Mouse (Mus musculus): ENCODE measurements at regions not wholly inside any gene's neighbourhood (a gene's known extent, or its start where the extent isn't known, plus 50 kb on each side); places are given as distances from the start of the nearest gene placed in this dataset.

DNA sequence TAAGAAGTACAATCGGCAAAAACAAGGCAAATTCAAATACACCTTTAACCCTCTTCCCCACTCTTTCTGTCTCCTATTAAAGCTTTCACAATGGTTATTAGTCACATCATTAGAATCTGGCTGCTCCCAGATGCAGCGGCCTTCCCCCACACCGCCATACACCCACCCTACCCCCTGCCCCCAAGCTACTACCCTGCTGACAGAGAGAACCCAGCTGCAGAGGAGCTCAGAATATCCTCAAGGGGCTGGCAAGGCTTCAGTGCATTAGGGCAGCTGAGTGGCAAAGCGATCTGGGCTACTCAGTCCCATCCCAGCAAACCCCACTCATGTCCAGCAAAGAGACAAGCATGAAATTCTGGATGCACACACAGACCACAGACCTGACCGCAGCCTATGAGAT is 113.6 kb upstream of the Rgma start:
- no peak for DNase-seq (ENCODE audit: low read depth, low spot score)

DNA sequence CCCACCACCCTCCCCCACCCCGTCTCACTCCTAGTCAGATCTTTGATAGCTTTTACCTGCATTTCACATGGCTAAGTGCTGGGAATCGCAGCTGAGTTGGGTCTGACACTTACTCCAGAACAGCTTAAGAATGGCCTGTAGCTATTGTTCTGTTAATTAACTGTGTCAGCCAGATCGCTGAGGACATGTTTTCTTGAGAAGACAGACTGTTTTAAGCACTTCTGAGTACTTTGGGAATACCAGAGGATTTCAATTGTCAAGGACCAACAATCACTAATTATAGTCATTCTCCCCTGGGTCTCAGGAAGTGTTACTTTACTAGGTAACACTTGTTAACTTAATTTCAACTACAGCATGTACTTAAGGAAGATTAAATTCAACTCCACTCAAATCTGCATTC is 112.8 kb upstream of the Rgma start:
- no peak for DNase-seq (ENCODE audit: low read depth, low spot score)

DNA sequence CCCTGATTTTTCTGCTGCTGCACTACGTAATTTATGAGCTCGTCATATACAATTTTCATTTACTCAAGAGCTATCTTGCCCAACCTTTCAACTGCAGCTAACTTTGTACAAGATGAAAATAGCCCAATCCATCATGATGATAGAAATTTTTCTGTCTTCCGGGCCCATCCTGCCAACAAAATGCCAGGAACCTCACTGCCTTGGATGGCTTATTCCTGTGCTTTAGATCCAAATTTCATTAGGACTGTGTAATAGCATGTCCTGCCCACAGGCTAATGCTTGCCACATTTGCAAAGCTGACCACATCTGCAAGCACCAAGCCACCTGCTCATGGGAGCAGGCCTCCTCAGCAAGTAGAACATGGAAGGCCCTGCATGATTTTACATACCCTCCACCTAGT is 105.7 kb upstream of the Rgma start:
- no peak for DNase-seq (ENCODE audit: low read depth, low spot score)

DNA sequence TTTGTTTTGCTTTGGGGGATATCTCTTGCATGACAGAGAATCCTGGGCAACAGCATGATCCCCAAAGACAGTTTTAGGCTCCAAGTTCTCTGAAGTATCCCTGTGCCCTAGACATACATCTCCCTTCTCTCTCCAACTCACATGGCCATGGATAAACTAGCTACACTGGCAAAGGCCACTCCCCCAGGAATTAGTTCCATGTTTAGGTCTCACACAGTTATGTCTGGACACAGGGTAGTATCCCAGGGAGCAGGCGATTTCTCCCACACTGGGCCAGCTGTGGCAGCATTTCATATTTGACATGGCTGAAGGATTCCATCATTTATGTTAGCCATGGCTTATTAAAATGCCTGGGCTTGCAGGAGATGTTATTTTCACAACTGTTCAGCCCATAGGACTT is 102.5 kb upstream of the Rgma start:
- DNase-seq (ENCODE audit: low read depth, low spot score), result no peak

DNA sequence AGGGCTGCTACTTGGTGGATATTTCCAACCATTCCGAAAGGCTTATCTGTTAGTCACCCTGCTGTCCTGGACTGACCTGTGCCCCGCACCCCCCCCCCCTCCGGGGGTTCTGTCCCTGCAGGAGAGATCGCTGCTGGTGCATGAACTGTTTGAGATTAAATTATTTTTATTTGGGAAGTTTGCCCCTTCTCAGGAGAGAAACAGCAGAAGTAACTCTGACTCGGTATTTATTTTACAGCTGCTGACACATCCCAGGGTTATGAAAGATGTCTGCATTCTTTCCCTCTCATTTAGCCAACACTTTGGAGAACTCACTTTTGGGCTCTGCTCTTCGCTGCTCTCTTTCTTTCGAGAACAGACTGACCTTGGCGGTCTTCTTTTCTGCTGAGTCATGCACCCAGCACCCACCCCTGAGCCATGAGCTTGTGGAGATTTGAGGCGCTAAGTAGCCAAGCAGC is 99.5 kb upstream of the Rgma start:
- no peak for DNase-seq (ENCODE audit: low read depth, low spot score)

DNA sequence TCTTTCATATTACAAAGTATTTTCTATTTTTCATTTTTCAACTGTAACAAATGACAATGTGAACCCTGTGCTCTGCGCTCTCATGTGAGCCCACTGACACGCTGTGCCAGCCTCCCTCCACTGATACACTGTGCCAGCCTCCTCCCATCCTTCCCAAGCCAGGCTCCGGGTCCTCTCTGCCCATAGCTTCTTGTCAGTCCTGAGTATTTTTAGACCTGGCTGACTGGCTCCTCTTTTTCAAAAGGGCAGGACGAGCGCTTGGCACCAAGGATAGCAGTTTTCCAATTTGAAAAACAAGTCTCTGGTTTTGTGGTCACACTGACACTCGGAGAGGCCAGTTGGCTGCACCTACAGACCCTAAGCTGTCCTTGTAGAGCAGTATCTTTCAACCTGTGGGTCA is 96.7 kb upstream of the Rgma start:
- DNase-seq (ENCODE audit: low read depth, low spot score), result no peak

DNA sequence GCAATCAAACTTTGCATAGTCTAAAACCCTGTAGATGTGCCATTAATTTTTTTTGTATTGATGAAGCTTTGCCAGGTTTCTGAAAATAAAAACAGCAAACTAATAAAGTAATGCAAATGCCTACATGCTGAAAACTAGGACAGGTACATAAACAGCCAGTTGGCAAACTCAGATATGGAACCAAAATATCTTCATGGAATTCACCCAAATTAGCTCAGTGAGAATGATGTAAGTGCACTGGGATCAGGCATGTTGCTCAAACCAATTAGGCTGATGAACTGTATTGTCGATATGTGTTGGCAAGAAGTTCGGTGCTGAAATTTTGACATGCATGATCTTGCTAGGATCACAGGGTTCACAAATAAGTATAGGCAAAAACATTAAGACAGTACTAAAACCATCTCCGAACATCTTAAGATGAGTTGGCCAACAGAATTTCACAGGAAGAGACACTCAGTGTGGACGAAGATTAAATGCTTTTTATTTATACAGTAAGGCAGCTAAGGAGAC is 95.3 kb upstream of the Rgma start:
- no peak for DNase-seq (ENCODE audit: low read depth, low spot score)

DNA sequence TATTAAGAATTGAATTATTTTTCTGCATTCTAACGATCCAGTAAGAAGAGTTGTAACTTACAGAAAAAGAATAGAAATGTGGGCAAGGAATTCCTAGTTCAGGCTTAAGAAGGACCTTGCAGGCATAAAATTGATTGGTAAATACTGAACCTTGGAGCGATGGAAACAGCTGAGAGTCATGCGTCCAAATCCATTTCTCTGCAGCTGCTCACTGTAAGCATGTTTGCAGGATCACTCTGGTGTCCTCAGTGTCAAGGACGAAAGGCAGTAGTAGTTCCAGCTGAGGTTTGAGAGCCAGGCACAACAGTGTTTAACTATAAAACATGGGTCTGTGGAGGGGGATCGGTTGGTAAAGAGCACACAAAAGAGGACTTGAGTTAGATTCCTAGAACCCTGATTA is 89.1 kb upstream of the Rgma start:
- DNase-seq (ENCODE audit: low read depth, low spot score), result no peak

DNA sequence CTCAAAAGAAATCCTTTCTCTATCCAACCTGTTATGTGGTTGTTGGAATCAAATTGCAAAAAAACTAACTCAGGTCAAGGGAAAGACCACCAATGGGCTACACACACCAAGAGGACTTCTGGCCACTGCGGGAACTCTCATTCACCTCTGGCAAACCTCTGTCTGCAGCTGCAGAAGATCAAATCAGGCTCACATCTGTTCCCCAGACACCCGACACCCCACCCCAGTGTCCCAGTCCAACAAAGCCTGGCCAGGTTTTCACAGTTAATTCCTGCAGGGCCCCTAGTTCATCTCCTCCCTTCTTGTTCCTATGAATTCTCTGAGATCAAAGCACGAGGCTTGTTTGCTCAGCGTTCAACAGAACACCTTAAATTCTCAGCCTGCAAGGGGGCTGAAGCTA is 82.0 kb upstream of the Rgma start:
- no peak for DNase-seq (ENCODE audit: low read depth, low spot score)

DNA sequence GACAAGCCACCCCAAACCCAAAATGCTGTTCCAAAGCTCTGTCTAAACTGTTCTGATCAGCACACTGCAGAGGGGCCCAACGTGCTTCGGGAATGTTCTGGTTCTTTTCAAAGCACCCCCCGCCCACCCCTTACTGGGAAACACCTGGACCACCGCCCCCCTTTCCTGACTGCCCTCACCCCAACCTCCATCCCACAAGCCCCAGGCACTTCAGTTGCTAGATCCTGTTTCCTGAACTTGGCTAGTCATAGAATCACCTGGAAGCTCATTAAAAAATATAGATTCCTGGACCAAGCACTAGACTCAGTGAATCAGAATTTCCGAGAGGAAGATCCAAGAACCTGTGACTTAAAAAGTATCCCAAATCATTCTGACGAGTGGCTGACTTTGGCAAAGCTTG is 80.9 kb upstream of the Rgma start:
- DNase-seq (ENCODE audit: low read depth, low spot score), result no peak

DNA sequence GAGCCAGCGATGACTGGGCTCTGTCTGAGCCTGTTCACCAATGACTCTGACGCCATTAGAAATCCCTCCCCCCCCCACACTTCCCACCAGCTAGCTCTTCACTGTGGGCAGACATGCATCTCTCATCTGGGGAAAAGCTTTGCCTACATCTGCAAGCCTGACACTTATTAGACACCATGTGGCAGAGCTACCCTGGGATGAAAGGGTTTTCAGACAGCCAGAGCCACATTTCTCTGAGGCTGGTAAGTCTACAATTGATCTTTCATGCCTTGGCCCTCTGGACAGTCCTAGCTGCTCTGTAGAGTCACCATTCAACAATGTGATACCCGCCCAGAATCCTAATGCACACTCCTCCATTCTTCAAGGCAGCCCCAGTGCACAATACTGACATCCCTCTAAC is 72.8 kb upstream of the Rgma start:
- no peak for DNase-seq (ENCODE audit: low read depth, low spot score)

DNA sequence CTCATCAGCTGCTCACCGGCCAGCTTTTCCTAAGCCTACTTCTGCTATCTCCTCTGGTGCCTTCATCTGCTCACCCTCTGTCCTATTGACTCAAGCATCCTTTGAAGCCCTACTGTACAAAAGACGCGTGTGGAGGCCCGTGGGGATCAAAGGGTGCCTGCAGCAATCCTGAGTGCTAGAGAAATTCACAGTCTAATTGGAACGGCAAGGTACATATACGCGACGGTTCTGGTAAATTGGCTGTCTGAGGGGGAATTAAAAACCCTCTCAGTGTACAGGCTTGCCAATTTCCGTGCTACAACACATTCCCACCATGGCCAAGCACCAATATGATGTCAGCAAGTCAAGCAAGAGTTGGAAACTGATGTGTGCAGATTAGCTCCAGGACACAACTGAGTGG is 71.5 kb upstream of the Rgma start:
- no peak for DNase-seq (ENCODE audit: low read depth, low spot score)

DNA sequence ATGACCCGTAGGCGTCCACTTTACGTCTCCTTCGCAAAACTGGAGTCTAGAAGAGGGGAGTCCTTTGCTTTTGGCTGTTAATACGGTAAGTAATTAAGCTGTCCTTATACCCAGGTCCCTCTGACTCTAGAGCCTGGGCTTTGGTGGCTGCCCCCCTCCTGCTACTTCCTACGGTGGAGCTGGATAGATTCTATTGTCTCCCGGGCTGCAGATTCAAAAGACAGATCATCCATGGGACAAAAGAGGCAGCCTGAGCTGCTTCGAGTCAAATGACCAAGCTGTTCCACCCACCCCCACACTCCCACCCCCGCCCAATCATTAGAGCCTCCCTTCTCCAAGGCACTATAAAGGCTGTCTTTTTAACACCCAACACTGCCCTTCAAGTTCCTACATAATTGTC is 70.5 kb upstream of the Rgma start:
- DNase-seq (ENCODE audit: low read depth, low spot score), result no peak

DNA sequence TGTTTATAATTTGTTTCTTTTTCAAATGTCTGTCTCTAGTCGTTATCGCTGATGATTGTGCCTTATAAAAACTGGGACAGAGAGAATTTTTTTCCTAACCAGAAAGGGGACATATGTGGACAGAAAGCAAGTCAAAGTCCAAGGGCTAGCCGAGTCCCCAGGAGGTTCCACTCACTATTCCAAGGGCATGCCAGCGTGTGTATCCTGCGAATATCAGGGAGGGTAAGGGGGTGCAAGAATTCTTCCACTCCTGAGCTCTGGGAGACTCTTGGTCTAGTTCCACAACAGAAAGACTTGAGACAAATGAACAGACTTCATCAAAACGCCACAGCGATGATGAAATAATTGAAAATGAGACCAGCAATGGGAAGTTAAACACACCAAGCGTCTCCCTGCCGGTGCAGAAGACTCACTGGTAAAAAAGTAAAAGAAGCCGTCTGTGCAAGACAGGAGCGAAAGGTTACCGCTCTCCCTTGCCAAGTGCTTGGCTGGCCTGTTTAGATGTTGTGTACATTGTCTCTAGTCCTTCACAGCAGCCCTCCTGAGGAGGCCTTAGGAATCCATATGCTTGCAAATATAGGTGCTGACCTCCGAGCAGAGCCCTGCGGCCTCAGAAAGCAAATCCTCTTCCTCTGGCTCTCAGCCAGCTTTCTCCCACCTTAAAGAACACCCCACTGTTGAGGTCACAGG is 69.9 kb upstream of the Rgma start:
- no peak for DNase-seq (ENCODE audit: low read depth, low spot score)

DNA sequence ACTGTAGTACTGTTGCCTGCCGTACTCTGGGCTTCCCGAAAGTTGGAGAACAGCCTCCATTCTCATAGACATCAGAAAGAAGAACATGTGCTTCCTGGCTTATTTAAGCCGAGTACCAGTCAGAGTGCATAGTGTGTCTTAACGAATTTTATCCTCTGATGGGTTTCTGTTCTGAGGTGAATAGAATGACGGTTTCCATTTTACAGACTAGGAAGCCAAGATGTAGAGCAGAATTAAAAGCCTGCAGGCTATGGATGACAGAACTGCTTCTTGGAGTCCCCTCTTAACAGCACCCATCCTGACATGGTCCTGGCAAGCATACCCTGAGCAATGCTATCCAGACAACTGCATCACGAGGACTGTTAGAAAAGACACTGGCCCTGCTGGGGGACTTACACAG is 69.0 kb upstream of the Rgma start:
- no peak for DNase-seq (ENCODE audit: low read depth, low spot score)

DNA sequence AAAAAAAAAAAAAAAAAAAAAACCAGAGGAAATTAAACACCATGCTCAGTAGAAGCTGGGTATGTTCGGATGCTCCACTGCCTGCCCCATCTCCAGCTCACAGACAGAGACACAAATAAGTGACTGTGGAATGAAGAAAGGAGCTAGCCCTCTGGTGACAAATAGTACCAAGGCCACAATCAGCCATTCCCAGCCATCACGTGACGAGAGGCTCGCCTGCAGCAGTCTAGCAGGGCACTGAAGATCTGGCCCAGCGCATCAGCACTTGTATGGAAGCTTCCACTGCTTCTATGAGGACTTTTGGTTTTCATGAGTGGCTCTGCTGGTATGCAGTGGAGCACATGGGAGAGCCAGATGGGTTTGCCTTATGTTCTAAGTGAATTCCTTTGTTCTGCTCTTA is 68.6 kb upstream of the Rgma start:
- DNase-seq (ENCODE audit: low read depth, low spot score), result no peak

DNA sequence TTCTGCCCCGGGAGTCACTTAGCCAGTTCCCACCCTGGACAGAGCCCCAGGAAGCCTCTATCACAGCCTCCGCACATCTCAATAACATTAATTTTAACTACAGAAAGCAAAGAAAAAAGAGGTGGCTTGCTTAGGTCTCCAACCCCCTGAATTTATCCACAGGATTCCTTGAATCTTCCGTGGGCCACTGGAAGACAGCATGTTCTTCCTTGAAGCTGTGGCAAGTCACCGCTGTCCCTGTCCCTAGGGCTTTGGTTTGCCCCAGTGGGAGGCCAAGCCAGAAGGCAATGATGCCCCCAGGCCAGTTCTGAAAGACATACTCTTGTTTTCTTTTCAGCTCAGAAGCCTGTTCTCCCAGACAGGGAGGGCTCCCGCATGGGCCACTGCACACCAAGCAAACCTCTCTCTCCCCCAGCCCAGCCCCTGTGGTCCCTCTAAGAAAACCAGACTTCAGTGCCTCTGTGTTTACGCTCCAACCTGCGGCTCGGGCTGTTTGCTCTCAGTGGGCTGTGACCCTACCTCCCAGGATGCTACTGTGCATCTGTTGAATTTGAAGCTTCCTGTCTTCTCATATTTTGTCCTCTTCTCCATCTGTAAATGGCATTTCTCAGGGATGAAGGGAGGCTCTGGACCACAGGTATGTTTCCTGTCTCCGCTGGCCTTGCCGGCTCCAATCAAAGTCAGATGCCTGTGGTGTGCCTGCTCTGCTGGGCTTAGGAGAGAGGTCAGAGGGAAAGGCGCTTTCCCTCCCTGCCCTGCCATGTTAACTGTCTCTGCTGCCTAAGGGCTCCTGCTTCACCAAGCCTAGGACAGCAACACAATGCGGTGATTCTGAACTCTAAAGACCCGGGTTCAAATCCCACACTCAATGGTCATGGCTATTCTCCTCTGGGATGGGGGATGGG is 67.5 kb upstream of the Rgma start:
- no peak for DNase-seq (ENCODE audit: low read depth, low spot score)

DNA sequence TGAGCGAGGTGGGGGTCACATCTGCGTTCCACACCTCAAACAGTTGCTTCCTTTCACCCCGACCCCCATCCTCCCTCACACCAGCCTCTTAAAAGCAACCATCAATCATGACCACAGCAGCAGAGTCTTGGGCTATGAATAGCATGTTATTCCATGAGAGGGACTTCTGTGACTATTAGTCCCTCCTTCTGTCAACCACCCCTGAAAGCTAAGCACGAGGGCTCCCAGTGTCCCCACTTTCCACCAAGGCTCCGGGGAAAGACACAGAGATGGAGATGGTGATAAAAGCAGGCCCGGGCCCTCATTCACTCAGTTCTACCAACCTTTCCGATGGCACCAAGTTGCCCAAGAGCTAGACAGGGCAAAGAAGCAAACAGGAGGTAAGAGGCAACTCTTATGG is 66.3 kb upstream of the Rgma start:
- no peak for DNase-seq (ENCODE audit: low read depth, low spot score)

DNA sequence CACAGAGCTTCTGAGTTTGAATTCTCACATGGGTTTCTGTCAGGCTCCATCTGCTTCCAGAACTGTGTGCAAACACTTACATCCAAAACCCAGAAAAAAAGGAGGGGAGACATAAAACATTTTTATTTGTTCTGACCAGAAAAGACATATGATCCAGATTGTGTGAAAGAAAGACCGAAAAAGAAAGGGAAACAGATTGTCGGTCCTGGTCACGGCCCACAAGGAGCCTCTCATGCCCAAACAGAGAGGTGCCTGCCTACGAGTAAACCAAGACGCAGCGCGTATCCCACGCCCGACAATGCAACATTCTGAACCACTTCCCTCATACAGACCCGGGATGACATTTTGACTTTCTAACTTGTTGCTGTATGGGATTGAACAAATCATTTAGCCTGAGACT is 65.3 kb upstream of the Rgma start:
- no peak for DNase-seq (ENCODE audit: low read depth, low spot score)

DNA sequence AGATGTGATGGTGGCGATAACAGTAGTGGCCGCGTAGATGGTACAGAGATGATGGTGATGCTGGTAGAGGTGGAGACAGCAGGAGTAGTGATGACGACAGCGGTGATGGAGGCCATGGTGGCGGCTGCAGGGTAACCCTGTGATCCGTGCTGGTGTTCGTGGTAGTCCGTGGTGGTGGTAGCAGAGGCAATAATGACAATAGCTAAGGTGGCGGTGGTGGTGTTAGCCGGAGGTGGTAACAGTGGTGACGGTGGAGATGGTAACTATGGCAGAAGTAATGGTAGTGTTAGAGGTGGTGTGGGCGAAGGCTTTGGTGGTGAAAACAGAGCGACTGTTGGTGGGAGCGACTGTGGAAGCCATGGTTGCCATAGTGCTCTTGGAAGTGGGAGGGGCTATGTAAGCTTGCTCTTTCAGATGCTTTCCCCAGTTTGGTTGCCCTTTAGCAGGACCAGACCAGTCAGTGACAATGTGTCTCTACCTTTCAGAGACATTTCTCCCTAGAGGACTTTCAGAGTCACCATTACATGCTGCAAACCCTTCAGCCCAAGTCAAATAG is 64.7 kb upstream of the Rgma start:
- no peak for DNase-seq (ENCODE audit: low read depth, low spot score)

DNA sequence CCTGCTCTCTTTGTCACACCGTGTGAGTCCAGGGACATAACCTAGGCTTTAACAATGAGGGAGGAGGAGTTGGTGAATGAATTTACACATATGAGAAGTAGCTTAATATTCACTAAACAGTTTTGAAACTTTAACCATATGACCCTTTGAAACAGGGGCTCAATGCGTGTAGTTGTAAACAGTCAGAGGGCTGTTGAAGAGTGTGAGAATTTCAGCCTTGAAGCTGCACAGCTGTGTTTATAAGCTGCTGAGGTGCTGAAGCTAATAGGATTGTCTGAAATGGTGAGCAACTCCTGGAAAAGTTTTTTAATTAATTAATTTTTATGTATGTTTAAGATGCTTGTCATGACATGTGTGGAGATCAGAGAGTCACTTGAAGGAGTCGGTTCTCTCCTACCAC is 59.8 kb upstream of the Rgma start:
- no peak for DNase-seq (ENCODE audit: low read depth, low spot score)

DNA sequence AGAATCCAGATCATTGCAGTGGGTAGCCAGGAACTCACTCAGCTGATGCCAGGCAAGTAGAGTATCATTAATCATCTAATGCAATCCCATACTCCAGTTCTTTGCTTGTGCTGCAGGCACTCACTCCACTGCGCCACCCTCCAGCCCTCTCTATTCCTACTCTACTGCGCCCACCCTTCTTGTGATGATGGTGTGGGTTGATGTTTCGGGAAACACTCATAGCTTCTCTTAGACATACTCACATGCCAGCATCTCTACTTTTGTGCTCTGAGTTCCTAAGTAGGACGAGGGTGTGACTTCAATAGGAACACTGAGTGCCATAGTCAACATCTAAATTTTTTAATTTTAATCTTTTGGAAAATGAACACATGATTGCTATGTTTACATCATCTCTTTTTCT is 57.7 kb upstream of the Rgma start:
- DNase-seq (ENCODE audit: low read depth, low spot score), result no peak

DNA sequence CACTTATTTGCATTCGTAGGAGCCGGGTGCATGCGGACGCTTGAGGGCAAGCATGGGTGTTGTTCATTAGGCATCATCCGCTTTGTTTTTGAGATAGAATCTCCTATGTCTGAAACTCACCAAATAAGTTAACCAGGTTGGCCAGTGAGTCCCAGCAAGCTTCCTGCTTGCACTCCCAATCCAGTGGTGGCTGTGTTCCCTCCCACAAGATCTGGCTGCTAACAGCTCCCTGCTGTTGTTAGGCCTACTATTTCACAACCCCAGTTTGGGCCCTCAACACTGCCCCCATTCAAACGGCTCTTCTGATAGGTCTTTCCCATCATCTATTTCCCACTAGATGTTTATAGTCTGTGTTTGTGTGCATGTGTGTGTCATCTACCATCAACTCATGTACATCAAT is 56.3 kb upstream of the Rgma start:
- DNase-seq (ENCODE audit: low read depth, low spot score), result no peak
